Mouse (Mus musculus) kidney, postnatal 4 days (tissue): ENCODE results near the gene Rgl2.
A peak's percentile ranks its signal among the peaks of the same experiment; 100 is the strongest.

Source experiments
- DNase-seq, 2 experiments: peaks; one replicate each; pipeline ENCODE4 v3.0.0; 2021; ENCODE audit warnings: mixed read lengths in 2 of 2

The Rgl2 gene

GRCm38 (mm10) chr17:33977861-33978557 lies 48.7 kb downstream of the Rgl2 start:
- no peak for DNase-seq

- DNase-seq, result peak; percentile 73 to 87
Measured at GRCm38 (mm10) chr17:33978631-33979031, 49.3 kb downstream of the Rgl2 start.

- no peak for DNase-seq
Measured at GRCm38 (mm10) chr17:33979512-33980050, 50.2 kb downstream of the Rgl2 start.

- no peak for DNase-seq
Measured at GRCm38 (mm10) chr17:33980181-33981035, 51.1 kb downstream of the Rgl2 start.

- DNase-seq, result peak; percentile 91 to 94
Measured at GRCm38 (mm10) chr17:33981192-33981909, 52.0 kb downstream of the Rgl2 start.

GRCm38 (mm10) chr17:33982136-33982535 lies 52.8 kb downstream of the Rgl2 start:
- DNase-seq, result peak; percentile 80
